Mouse (Mus musculus) spleen, adult 2 months (tissue): ENCODE data around the gene Parp1.

ENCODE experiments used
- CTCF ChIP-seq: fragments of 200-500 bp; IDR thresholded peaks from 2 replicates; pipeline ENCODE4 v1.5.1; 2011; ENCODE audit warnings: mild to moderate bottlenecking, inconsistent platforms; ENCODE audit not compliant: insufficient read depth, insufficient read length, insufficient replicate concordance; ENCODE audit errors: extremely low read depth
- POLR2A ChIP-seq: fragments of 200-500 bp; IDR thresholded peaks from 2 replicates; pipeline ENCODE4 v1.6.1; 2011; ENCODE audit warnings: low read depth, low read length, inconsistent platforms

- no peak for TF ChIP-seq CTCF
- TF ChIP-seq POLR2A, result no peak
These were observed 71.0 kb downstream of the Parp1 start for GRCm38 (mm10) chr1:180639416-180640401.
